Mouse (Mus musculus) regulatory T cell (primary cell): Measurements from ENCODE around the gene Psme2.

Experiments used
- in situ Hi-C: fragments of 300-600 bp; cut with MboI, MseI; formaldehyde crosslinking; loops from one replicate; pipeline ENCODE4 v1.15.1; 2025; ENCODE audit warnings: high pct_unique_total_duplicates

The Psme2 gene

DNA sequence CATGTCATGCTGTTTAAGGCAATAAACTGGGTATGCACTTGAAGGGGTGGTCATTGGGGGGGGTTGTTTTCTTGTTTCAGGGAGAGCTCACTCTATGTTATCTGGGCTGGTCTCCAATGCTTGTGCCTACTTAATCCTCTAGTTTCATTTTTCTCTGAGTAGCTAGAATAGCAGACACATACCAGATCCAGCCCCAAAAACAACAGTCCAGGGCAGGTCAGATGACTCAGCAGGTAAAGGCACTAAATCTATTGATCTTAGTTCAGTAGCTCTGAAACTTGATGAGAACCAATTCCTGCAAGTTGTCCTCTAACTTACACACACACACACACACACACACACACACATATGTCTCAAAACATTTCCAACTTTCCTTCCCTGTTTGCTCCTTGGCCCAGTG is 19.2 kb downstream of the Psme2 start:
- in situ Hi-C loops: no loop called here

DNA sequence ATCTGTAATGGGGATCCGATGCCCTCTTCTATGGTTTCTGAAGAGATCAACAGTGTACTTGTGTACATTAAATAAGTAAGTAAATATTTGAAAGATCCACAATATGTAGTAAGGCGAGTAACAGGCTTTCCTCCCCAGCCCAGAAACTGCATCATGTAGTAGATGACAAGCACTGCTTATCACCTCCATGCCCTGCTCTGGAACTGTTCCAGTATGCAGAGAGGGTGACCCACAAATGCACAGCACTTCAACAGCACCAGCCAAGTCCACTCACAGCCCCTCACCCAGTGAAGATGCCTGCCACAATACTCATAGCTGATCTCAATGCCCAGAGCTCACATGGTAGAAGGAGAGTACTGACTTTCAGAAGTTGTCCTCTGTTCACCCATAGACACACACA is 20.3 kb downstream of the Psme2 start:
- in situ Hi-C loops: no loop called here

DNA sequence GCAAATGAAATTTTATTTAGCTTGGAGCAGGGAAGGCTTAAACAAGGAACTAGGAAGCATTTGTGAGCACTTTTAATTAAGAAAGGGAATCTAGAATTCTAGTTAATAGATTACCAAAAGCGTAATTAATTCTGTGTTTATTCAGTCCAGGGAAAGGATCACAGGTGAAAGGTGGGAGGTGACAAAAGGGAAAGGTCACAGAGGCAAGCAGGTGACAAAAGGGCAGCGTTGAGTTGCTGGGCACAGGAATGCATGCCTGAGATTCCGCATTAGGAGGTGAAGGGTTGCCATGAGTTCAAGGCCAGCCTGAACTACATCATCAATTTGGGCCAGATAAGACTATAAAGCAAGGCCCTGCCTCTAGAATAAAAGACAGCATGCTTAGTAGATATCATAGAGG is 23.4 kb downstream of the Psme2 start:
- in situ Hi-C loops: no loop called here

DNA sequence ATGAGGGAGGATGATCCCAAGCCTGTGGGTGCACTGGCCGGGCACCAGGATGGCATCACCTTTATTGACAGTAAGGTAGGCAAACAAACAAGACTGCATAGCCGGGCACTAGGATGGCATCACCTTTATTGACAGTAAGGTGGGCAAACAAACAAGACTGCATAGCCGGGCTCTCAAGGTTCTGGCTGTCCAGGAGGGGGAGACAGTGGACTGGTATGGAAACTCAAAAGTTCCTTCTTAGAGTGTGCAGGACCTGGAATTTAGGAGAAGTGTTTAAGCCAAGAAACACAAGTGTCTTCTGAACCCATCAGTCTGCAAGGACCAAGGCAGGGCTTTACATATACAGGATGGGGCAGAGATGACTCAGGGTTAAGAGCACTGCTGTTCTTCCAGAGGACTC is 25.2 kb downstream of the Psme2 start:
- in situ Hi-C loops: no loop called here

DNA sequence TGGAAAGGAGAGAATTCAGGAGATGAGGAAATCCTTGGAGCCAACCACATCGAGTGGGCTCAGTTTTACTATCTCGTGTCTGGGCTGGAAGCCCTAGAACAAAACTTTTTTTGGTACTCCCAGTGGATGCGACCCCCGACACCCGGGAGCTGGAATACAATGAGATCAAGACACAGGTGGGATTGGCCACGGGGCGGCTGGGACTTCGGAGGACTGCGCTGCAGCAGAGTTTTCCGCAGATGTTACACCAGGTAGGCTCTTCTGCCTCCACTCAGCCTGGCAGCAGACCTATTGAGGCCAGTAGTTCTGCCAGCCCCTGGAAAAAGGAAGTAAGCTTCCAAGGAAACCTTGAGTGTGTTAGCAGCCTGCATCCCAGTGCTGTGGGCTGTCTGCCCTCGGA is 27.7 kb downstream of the Psme2 start:
- in situ Hi-C loops: no loop called here

DNA sequence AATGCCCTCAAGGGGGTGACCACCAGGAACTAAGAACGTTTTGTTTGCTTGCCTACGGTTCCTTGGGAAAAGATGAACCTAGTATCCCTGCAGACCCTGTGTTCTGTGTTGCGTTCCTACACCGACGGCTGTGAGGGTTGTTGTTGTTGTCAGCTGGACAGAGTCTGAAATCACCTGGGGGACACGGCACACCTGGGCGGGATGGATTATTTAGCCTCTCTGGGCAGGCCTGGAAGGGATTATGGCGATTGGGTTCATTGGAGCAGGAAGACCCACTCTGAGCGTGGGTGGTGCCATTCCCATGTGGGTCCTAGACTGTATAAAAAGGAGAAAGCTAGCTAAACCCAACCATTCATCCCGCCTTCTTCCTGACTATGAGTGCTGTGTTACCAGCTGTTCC is 29.1 kb downstream of the Psme2 start:
- in situ Hi-C loops: no loop called here

DNA sequence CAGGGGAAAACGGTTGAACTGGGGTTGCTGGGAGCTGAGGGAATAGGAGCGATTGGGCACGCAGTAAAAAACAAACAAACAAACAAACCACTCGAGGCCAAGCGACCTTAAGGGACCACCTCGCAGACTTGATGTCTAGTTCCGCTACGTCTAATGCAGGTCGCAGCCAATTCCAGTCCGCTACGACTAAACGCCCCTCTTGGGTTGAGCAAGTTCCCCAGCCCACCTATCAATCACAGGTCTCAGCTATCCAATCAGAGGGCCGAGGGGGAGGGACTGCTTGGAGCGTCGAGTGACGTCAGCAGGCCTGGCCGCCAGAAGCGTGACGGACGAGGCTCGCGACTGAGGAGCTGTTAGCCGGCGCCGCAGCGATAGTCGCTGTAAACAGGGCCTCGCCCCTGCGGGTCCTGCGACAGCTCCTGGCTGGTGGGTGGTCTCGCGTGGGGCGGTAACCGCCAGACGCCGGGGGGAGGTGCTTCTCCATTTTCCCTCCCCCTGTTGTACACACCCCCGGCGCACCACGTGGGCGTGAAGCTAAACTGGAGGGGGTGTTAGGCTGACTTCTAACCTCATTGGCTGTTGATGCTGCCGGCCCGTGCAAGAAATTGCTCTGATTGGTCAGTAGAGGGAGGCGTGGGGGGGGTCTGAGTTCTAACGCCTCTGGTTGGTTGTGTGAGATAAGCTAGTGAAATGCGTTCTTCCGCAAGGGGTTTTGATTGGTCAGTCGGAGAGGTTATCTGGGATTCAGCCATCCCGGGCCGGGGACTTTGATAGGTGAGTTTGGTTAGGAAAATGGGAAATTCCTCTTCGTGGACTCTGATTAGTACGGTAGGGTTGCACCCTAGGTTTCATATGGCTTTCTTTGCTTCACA is 30.5 kb downstream of the Psme2 start, which contains the start of gene A730061H03Rik:
Gene A730061H03Rik (minus strand): TSS at position 205 of the 872 bp plus-strand sequence.
- in situ Hi-C loops: no loop called here

DNA sequence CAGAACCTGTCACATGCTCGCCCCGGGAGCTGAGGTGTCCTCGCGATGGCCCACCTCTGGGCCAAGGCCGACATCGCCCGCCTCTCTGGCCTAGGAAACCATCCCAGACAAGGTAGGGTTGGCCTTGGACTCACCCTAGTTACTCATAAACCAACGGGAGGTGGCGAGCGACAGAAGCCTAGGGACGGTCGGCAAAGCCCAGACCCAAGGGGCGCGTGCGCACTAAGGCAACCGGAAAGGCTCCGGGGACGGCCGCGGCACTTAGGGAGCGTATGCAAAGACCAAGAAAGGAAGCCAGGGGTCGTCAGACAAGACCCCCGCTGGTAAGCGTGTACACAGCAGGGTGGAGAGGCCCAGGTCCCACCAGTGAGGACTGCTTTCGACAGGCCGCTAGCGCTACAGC is 31.1 kb downstream of the Psme2 start, which contains the start of gene Dcaf11:
Gene Dcaf11 (plus strand): TSS at position 208 of the 403 bp plus-strand sequence.
- in situ Hi-C loops: no loop called here

DNA sequence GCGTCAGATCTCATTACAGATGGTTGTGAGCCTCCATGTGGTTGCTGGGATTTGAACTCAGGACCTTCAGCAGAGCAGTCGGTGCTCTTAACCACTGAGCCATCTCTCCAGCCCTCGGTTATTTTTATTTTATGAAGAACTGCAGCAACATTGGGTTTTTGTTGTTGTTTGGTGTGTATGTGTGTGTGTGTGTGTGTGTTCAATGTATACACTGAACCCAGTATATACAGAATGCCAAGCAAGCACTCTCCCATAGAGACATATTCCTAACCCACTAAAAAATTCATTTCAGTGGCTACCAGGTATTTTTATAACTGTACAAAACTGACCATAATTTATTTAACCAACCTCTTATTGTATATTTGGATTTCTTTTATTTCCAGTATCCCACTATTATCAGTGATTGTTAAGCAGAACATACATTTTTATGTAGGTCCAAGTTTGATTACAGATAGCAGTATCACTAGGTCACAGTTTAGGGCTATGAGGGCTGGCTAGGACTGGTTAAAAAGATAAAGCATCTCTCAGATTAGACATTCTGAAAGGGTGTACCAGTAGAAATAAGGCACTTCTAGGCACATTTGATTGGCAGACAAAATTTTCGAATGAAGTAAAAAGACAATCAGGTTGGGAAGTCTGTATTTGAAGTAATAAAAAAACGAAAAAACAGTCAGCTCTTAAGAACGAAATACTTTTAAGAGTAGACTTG is 32.0 kb downstream of the Psme2 start:
- in situ Hi-C loops: no loop called here

DNA sequence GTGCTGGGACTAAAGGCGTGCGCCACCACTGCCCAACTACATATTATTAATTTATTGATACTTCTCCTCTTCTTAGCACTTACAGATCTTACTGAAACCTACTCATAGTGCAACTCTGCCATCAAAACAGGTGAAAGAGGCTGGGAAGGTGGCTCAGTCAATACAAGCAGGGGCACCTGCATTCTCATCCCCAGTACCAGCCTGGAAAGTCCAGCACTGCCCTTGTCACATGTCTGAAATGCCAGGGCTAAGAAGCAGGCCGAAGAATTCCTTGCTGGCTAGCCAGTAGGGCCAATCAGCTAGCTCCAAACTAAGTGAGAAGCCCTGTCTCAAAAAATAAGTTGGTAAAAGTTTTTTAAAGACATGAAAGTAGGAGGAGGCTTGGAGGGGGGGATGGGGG is 33.3 kb downstream of the Psme2 start:
- in situ Hi-C loops: no loop called here

DNA sequence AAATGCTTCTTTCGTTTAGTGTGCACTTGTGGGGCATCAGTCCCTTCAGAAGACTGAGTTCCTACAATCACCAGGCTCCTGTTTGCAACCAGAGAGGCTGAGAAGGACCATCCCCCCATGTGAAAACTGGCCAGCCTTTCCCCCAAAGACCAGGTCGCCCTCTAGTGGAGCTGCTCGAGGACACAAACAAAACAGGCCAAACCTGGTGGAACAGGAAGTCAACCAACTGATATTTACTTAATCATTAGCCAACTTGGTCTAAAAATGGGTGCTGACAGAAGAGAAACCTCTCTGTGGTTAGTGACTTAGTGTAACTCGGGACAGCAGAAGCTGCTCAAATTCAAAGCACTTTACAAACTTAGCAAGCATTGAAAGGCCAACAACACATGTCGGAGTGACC is 33.9 kb downstream of the Psme2 start:
- in situ Hi-C loops: no loop called here

DNA sequence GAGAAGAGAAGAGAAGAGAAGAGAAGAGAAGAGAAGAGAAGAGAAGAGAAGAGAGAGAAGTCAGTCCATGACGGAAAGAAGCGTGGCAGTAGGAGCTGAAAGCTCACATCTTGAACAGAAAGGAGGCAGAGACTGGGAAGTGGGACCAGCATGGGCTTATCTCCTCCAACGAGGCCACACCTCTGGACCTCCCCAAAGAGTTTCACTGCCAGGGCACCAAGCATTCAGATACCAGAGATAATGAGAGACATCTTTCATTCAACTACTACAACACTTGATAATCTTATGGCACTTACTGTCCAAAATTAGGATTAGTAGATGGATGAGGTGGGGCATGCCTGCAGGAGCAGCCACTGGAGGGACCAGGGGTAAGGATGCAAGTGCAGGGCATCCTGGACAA is 35.1 kb downstream of the Psme2 start:
- in situ Hi-C loops: no loop called here

DNA sequence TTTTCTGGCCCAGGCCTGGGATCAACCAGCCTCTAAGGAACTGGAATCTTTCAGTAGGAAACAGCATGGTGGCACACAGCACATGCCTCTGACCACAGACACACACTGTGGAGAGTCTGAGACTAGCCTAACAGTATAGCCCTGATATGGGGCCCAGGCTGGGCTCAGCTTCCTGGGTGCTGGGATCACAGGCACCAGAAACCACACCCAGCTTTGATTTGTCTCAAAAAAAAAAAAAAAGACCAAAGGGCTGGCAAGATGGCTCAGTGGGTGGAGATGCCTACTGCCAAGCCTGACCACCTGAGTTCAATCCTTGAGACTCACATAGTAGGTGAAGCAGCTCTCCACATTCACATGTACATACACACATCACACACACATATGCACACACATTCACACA is 36.3 kb downstream of the Psme2 start:
- in situ Hi-C loops: no loop called here

DNA sequence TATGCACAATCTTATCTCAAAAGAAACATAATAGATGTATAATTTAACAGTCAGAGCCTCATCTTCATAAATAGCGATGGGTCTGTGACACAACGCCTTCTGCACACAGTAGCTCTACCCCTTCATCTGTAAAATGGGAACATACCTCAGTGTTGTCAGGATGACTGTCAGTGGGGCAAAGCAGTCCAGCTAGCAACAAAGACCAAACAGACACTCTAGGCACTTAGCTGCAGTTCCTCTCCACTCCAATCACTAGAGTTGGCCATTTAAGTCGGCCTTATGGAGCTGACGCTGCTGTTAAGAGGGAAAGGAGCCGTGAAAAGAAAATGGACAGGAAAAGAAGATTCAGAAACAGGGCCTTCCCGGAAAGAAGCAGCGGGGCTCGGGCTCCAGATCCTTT is 39.1 kb downstream of the Psme2 start:
- in situ Hi-C loops: no loop called here

DNA sequence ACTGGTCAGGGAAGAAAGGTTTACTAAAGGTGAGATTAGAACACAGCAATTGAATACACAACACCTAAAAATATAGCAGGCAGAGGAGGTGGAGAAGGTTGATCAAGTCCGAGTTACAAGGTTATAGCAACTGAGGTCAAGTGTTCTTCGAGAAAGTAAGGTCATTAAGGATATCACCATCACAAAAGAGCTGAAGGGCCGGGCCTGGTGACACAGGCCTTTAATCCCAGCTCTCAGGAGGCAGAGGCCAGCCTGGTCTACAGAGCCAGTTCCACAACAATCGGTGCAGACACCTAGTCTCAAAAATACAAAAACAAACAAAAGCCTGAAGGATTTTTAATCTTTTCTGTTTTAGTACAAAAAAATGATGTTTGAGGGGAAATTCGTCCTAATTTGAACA is 39.6 kb downstream of the Psme2 start:
- in situ Hi-C loops: no loop called here

DNA sequence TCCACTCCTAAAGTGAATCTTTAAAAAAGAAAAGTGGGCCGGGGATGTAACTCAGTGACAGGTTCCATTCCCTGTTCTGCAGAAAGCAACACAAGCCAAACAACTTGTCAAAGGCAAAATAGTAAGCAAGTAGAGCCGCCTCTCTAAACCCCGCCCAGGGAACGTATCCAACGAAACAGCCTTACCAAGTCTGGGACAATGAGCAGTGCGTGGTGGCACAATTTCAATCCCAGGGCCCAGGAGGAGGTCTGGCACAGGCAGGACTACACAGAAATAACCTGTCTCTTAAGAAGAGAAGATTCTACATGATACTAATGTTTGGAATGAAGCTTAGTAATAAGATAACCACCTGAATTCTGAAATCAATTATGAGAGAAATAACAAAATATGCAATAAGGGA is 40.7 kb downstream of the Psme2 start:
- in situ Hi-C loops: no loop called here

DNA sequence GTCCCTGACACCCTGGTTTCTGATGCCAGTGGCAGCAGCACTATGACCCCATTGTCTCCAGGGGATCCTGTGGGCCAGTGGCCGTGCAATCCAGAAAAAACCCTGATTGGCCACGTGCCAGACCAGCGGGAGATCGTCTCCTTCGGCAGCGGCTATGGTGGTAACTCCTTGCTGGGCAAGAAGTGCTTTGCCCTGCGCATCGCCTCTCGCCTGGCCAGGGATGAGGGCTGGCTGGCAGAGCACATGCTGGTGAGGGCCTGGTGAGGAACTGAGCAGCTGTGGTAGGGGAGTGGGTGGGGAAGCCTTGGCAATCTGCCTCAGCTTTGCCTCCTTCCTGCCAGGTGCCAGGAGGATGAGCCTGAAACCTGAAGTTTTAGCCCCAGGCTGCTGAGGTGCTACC is 46.6 kb downstream of the Psme2 start:
- in situ Hi-C loops: no loop called here

DNA sequence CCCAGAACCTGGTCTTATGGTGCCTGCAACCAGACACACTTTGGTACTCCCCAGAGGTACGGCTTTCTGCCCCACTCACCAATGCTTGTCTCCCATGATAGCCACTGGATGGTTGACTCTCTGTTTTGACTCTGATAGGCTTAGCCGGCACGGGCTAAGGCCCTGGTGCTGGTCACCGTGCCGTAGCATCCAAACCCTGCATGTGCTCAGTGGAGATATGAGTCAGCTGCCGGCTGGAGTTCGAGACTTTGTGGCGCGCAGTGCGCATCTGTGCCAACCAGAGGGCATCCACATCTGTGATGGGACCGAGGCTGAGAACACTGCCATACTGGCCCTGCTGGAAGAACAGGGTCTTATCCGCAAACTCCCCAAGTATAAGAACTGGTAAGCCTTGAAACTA is 48.6 kb downstream of the Psme2 start:
- in situ Hi-C loops: no loop called here

DNA sequence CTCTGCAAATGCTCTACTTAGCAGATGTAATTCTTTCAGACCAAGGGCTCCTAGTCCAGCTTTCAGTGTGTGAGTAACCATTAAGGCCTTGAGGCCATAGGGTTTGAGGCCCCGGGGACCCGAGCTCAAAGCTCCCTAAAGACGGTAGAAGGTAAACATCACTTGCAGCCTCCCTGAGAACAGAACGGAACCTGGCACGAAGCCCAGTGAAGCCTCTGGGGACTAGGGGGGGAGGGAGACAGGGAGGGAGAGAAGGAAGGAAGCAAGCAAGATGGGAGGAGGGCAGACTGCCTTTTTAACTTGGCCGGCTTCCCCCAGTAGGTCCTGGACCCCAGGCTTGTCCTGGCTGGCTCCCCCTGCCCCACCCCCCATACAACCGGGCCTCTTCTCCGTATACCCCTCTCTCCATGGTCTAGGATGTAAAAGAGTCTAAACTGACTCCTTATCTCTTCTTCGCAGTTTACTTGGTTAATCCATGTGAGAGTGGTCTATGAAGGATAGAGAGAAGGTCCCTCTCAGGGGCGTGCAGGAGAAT is 50.1 kb downstream of the Psme2 start:
- in situ Hi-C loops: no loop called here

DNA sequence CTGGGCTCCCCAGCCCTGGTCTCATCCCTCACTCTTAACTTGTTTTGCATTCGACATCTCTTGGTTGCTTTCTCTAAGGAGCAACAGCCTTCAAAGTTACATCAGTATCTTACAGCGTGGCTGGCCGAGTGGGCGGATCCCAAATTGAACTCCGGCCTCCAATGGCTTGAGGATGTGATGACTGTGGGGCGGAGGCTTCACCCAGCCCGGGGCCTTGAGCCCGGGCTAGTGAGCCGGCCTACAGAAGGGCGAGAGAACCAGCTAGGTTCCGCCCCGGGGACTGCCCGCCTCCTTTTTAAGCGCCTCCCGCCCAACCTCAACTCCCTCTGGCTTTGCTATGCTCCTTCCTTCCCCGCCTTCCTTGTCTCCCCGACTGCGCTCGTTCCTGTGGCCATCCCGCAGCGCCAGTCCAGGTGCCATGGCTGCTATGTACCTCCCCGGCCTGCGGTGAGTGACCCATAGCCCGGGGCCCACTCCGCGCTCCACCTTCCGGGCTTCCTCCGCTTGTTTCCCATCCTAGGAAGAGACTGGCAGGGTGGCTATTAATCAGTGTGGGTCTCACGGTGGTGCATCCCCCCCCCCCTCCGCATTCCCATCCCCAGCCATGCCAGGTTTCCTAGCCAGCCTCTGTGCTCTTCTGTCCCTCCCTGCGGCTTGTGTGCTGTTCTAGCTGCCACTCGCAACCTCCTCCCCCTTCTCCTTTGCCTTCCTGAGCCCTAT is 50.7 kb downstream of the Psme2 start, which contains the start of gene Pck2:
Gene Pck2 (plus strand): TSS at position 200 of the 720 bp plus-strand sequence.
- in situ Hi-C loops: no loop called here
